Mouse (Mus musculus) MEL (cell line): Measurements from ENCODE around the gene Lrrfip1. TPM values are rescaled to one million over a fixed set of nuclear protein-coding genes. Genes with fewer than 3 reads are reported as not detected.

Experiments used
- DNase-seq: peaks from one replicate; pipeline ENCODE4 v3.0.0; 2011; ENCODE audit warnings: low read depth, low spot score
- H3K27ac ChIP-seq: 2 replicates; pipeline ENCODE4 v1.5.1; 2012; ENCODE audit warnings: low read depth, mild to moderate bottlenecking, control low read depth, low read length, moderate library complexity; ENCODE audit not compliant: control insufficient read depth
- H3K27me3 ChIP-seq, 2 experiments: fragments of 150-350 bp in 1 of 2; sonication (generic) in 1 of 2; 2 replicates each; pipeline ENCODE4 v1.6.1; 2012; ENCODE audit warnings: low read length in 2 of 2, mild to moderate bottlenecking in 2 of 2, improper control_type of control experiment in 1 of 2, moderate library complexity in 1 of 2; ENCODE audit not compliant: insufficient read depth in 2 of 2, control insufficient read depth in 1 of 2
- H3K36me3 ChIP-seq, 2 experiments: 2 replicates each; pipeline ENCODE4 v1.6.1; 2012 to 2014; ENCODE audit warnings: low read length in 2 of 2, improper control_type of control experiment in 1 of 2, inconsistent platforms in 1 of 2, mild to moderate bottlenecking in 1 of 2; ENCODE audit not compliant: insufficient read depth in 2 of 2, control insufficient read depth in 1 of 2
- H3K4me1 ChIP-seq, 2 experiments: fragments of 150-350 bp in 1 of 2; sonication (generic) in 1 of 2; 2 replicates each; pipeline ENCODE4 v1.6.1; 2012; ENCODE audit warnings: low read length in 2 of 2, improper control_type of control experiment in 1 of 2, mild to moderate bottlenecking in 1 of 2; ENCODE audit not compliant: insufficient read depth in 2 of 2, control insufficient read depth in 1 of 2
- H3K4me3 ChIP-seq, 2 experiments: fragments of 150-350 bp in 1 of 2; sonication (generic) in 1 of 2; 2 replicates each; pipeline ENCODE4 v1.5.1; 2012; ENCODE audit warnings: low read depth in 2 of 2, low read length in 2 of 2, mild to moderate bottlenecking in 2 of 2, moderate library complexity in 2 of 2, control low read depth in 1 of 2, improper control_type of control experiment in 1 of 2; ENCODE audit not compliant: control insufficient read depth in 1 of 2, insufficient read depth in 1 of 2
- H3K79me2 ChIP-seq: 2 replicates; pipeline ENCODE4 v1.6.1; 2012; ENCODE audit warnings: mild to moderate bottlenecking, low read length, moderate library complexity; ENCODE audit not compliant: control insufficient read depth, poor library complexity, insufficient read depth
- H3K9ac ChIP-seq: 2 replicates; pipeline ENCODE4 v1.6.1; 2012; ENCODE audit warnings: low read depth, mild to moderate bottlenecking, control low read depth, low read length, moderate library complexity; ENCODE audit not compliant: control insufficient read depth, poor library complexity, severe bottlenecking
- H3K9me3 ChIP-seq: fragments of 150-350 bp; sonication (generic); replicated peaks from 2 replicates; pipeline ENCODE4 v1.6.1; 2012; ENCODE audit warnings: mild to moderate bottlenecking, low read length, improper control_type of control experiment, moderate library complexity; ENCODE audit not compliant: insufficient read depth
- CHD1 ChIP-seq: IDR thresholded peaks from 2 replicates; pipeline ENCODE4 v1.6.1; 2012; ENCODE audit warnings: low read depth, mild to moderate bottlenecking, inconsistent platforms, low read length, improper control_type of control experiment
- EP300 ChIP-seq, 2 experiments: IDR thresholded peaks; 2 replicates each; pipeline ENCODE4 v1.6.1; 2011; ENCODE audit warnings: improper control_type of control experiment in 2 of 2, low read length in 2 of 2, low read depth in 1 of 2, mild to moderate bottlenecking in 1 of 2
- GABPA ChIP-seq: IDR thresholded peaks from 2 replicates; pipeline ENCODE4 v1.6.1; 2012; ENCODE audit warnings: low read depth, mild to moderate bottlenecking, inconsistent platforms, low read length, improper control_type of control experiment, moderate library complexity
- GATA1 ChIP-seq: IDR thresholded peaks from 2 replicates; pipeline ENCODE4 v1.6.1; 2011; ENCODE audit warnings: low read depth, low read length, improper control_type of control experiment
- JUND ChIP-seq: IDR thresholded peaks from 2 replicates; pipeline ENCODE4 v1.6.1; 2011; ENCODE audit warnings: low read depth, mild to moderate bottlenecking, improper control_type of control experiment, low read length
- KAT2A ChIP-seq: conservative IDR thresholded peaks from 2 replicates; pipeline ENCODE4 v1.6.1; 2012; ENCODE audit warnings: low read depth, low read length, improper control_type of control experiment, inconsistent platforms
- MAZ ChIP-seq: IDR thresholded peaks from 2 replicates; pipeline ENCODE4 v1.6.1; 2012; ENCODE audit warnings: low read depth, mild to moderate bottlenecking, inconsistent platforms, low read length, improper control_type of control experiment
- MYB ChIP-seq: IDR thresholded peaks from 2 replicates; pipeline ENCODE4 v1.6.1; 2011; ENCODE audit warnings: mild to moderate bottlenecking, low read depth, low read length, improper control_type of control experiment
- MYC ChIP-seq: IDR thresholded peaks from 2 replicates; pipeline ENCODE4 v1.6.1; 2011; ENCODE audit warnings: low read depth, mild to moderate bottlenecking, low read length, improper control_type of control experiment, moderate library complexity
- NELFE ChIP-seq: IDR thresholded peaks from 2 replicates; pipeline ENCODE4 v1.6.1; 2011; ENCODE audit warnings: low read depth, low read length, improper control_type of control experiment
- POLR2A ChIP-seq, 2 experiments: IDR thresholded peaks; 2 replicates each; pipeline ENCODE4 v1.6.1; 2011 to 2012; ENCODE audit warnings: low read length in 2 of 2, mild to moderate bottlenecking in 2 of 2, control low read depth in 1 of 2, improper control_type of control experiment in 1 of 2, low read depth in 1 of 2, moderate library complexity in 1 of 2; ENCODE audit not compliant: control insufficient read depth in 1 of 2, insufficient read depth in 1 of 2, poor library complexity in 1 of 2
- POLR2AphosphoS2 ChIP-seq: IDR thresholded peaks from 2 replicates; pipeline ENCODE4 v1.6.1; 2011; ENCODE audit warnings: low read length, improper control_type of control experiment
- RAD21 ChIP-seq: IDR thresholded peaks from 2 replicates; pipeline ENCODE4 v1.6.1; 2011; ENCODE audit warnings: mild to moderate bottlenecking, low read depth, low read length, improper control_type of control experiment
- SIN3A ChIP-seq: IDR thresholded peaks from 2 replicates; pipeline ENCODE4 v1.6.1; 2012; ENCODE audit warnings: low read length, improper control_type of control experiment, inconsistent platforms
- SMC3 ChIP-seq: IDR thresholded peaks from 2 replicates; pipeline ENCODE4 v1.6.1; 2011; ENCODE audit warnings: low read depth, low read length, improper control_type of control experiment
- TBP ChIP-seq: IDR thresholded peaks from 2 replicates; pipeline ENCODE4 v1.8.0; 2011; ENCODE audit warnings: low read depth, low read length, improper control_type of control experiment
- TCF12 ChIP-seq: IDR thresholded peaks from 2 replicates; pipeline ENCODE4 v1.6.1; 2014; ENCODE audit warnings: low read depth, mild to moderate bottlenecking, inconsistent platforms, low read length, improper control_type of control experiment, moderate library complexity
- USF1 ChIP-seq: IDR thresholded peaks from 2 replicates; pipeline ENCODE4 v1.6.1; 2014; ENCODE audit warnings: low read depth, mild to moderate bottlenecking, inconsistent platforms, low read length, improper control_type of control experiment, moderate library complexity
- USF2 ChIP-seq, 2 experiments: IDR thresholded peaks; 2 replicates each; pipeline ENCODE4 v1.6.1; 2011 to 2012; ENCODE audit warnings: improper control_type of control experiment in 2 of 2, low read length in 2 of 2, borderline replicate concordance in 1 of 2, inconsistent platforms in 1 of 2, low read depth in 1 of 2, mild to moderate bottlenecking in 1 of 2; ENCODE audit not compliant: insufficient read depth in 1 of 2
- ZC3H11A ChIP-seq: IDR thresholded peaks from 2 replicates; pipeline ENCODE4 v1.6.1; 2012; ENCODE audit warnings: low read depth, mild to moderate bottlenecking, inconsistent platforms, low read length, improper control_type of control experiment
- polyA plus RNA-seq, 2 experiments: library from polyadenylated mRNA; stranded (reverse) in 1 of 2; unstranded in 1 of 2; fragments of >175 nt in 1 of 2; fragments of >200 nt in 1 of 2; gene quantifications; 2 replicates each; pipeline versions ENCODE4 v1.2.1 to v1.2.4; 2012; ENCODE audit warnings: low replicate concordance in 2 of 2, low read depth in 1 of 2; ENCODE audit not compliant: insufficient read length in 2 of 2, insufficient read depth in 1 of 2, missing spikeins in 1 of 2
- total RNA-seq: library from RNA; depleted of rRNA; stranded (reverse); fragments of 300-350 nt; gene quantifications from 2 replicates; pipeline ENCODE4 v1.2.3, GENCODE M21; 2012

Lrrfip1 gene
- total and polyA plus RNA-seq, 3 experiments: 12.9 to 15.4 TPM; not detected in 1

GRCm38 (mm10) chr1:91123004-91123403 is 124.5 kb downstream of the Lrrfip1 start:
- Histone ChIP-seq H3K36me3 (no peaks in the 10 kb centered on the region; a peak in 1 of 4 replicates), H3K27me3 (no peaks in the 10 kb centered on the region), H3K27ac (no peak overlapping the region), H3K79me2 (no peaks in the 10 kb centered on the region), H3K9ac (no peak overlapping the region), H3K4me3 (no peak overlapping the region), H3K9me3 (no peaks in the 10 kb centered on the region), H3K4me1 (no peaks in the 10 kb centered on the region)
- TF ChIP-seq NELFE (no peak), GATA1 (no peak), ZC3H11A (no peak), MYB (no peak), JUND (no peak), GABPA (no peak), POLR2A (IDR thresholded peaks at IDR 0.05; ENCODE audit: control insufficient read depth in 1 of 2, insufficient read depth in 1 of 2, low read depth in 1 of 2, low read length in 2 of 2, poor library complexity in 1 of 2) (no peak)
- DNase-seq: no peak

- H3K27me3 ChIP-seq: no peaks in the 10 kb centered on the region
- no peak for DNase-seq
- no peak overlapping the region for H3K4me3 ChIP-seq
- no peaks in the 10 kb centered on the region for H3K4me1 ChIP-seq
- H3K27ac ChIP-seq: no peak overlapping the region
- TF ChIP-seq MYB: no peak
- TF ChIP-seq RAD21: no peak
- TF ChIP-seq USF1: no peak
- no peak for TF ChIP-seq TBP
- TF ChIP-seq SIN3A: no peak
- TF ChIP-seq USF2 (IDR thresholded peaks at IDR 0.05; ENCODE audit: borderline replicate concordance in 1 of 2, insufficient read depth in 1 of 2, low read depth in 1 of 2, low read length in 2 of 2): no peak
- TF ChIP-seq EP300 (IDR thresholded peaks at IDR 0.05; ENCODE audit: low read depth in 1 of 2, low read length in 2 of 2): no peak
- TF ChIP-seq SMC3: no peak
- no peak for TF ChIP-seq ZC3H11A
- no peak for TF ChIP-seq MAZ
- TF ChIP-seq MYC: no peak
- no peak for TF ChIP-seq CHD1
- TF ChIP-seq TCF12: no peak
- no peak for TF ChIP-seq KAT2A
- TF ChIP-seq POLR2AphosphoS2: no peak
- no peaks in the 10 kb centered on the region for H3K79me2 ChIP-seq
- no peaks in the 10 kb centered on the region for H3K9me3 ChIP-seq
- H3K36me3 ChIP-seq: no peaks in the 10 kb centered on the region; a peak in 1 of 4 replicates
- no peak overlapping the region for H3K9ac ChIP-seq
Observed at GRCm38 (mm10) chr1:91123466-91123865, 124.9 kb downstream of the Lrrfip1 start.
